Comparison of ENCODE assay signal across 8 mouse cellular contexts in genomic region chr6:52221337-52221992, GRCm38 (mm10). TPM values are rescaled to one million over a fixed set of nuclear protein-coding genes. Genes with fewer than 3 reads are reported as not detected.
A peak's percentile ranks its signal among the peaks of the same experiment; 100 is the strongest.
DNase-seq lines count a peak whose midpoint lies in the region; ATAC-seq lines count a peak whose summit lies in the region.

Gene Hoxa7, minus strand, starts transcription at chr6:52221854.

- H3K9ac ChIP-seq in intestine, embryonic 14.5 days (ENCODE audit: low read length) = peak within 1 kb of the TSS; percentile 64

- peaks cover 15% of the 10 kb centered on the region; the same call in 1 of the 2 replicates for H3K4me1 ChIP-seq in intestine, embryonic 14.5 days (replicated peaks; ENCODE audit: control insufficient read depth, insufficient read depth, low read length)

- peak; percentile 45 for ATAC-seq in intestine, embryonic 14.5 days (replicated peaks; ENCODE audit: low FRiP score, low TSS enrichment, low read depth)
- ATAC-seq in megakaryocyte progenitor cell, adult 5-6 weeks (replicated peaks; ENCODE audit: poor library complexity) = peak; percentile 70

- WGBS in intestine, embryonic 14.5 days = 2% methylated on average over 46 of the region's 46 CpGs

- peak within 1 kb of the TSS; percentile 59 for H3K4me3 ChIP-seq in intestine, embryonic 14.5 days (ENCODE audit: low read depth, low read length)

- no peaks in the 10 kb centered on the region for H3K9me3 ChIP-seq in intestine, embryonic 14.5 days (ENCODE audit: control insufficient read depth, low read length)

- no peaks in the 10 kb centered on the region for H3K36me3 ChIP-seq in intestine, embryonic 14.5 days (ENCODE audit: control insufficient read depth, insufficient read depth, low read length)

- H3K27me3 ChIP-seq in intestine, embryonic 14.5 days (replicated peaks; ENCODE audit: control insufficient read depth, insufficient read depth, low read length) = peaks cover 95% of the 10 kb centered on the region

- peak within 1 kb of the TSS; percentile 84 for H3K27ac ChIP-seq in intestine, embryonic 14.5 days (ENCODE audit: low read depth)

- peak; percentile 90 to 97 for DNase-seq in adrenal gland, adult (ENCODE audit: inconsistent age in 2 of 2, low spot score in 1 of 2)
- peak; percentile 93 for DNase-seq in embryo, embryonic 11 days
- DNase-seq in gastrocnemius, postnatal 25 days = peak; percentile 88
- peak; percentile 98 for DNase-seq in intestine, embryonic 14.5 days (ENCODE audit: low spot score)
- peak; percentile 65 to 80 for DNase-seq in left cerebral cortex, postnatal 10 days (ENCODE audit: extremely low spot score in 1 of 2, low spot score in 2 of 2)
- peak; percentile 81 to 82 for DNase-seq in right cerebral cortex, postnatal 10 days (ENCODE audit: low spot score in 2 of 2)
- peak; percentile 94 for DNase-seq in urinary bladder, postnatal 14 days (ENCODE audit: low spot score)

- intact Hi-C loops in left cerebral cortex, postnatal 10 days (cut with DNase I) = loop anchor here (2.0 to 10.0 kb wide), 3 partner anchors 349 to 1407 kb away; no protein-coding TSS in a partner anchor

- peak within 1 kb of the TSS; percentile 96 for H3K4me2 ChIP-seq in intestine, embryonic 14.5 days (ENCODE audit: low read length)

RNA-seq across cellular contexts. Expression of gene Hoxa7, which starts in this region (rescaled TPM):
- 1 to 10 TPM; 4.7 to 5.5 TPM for total RNA-seq in gastrocnemius, postnatal 25 days (2021)
- 9.2 and 10.1 TPM in 2 replicates for polyA plus RNA-seq in intestine, embryonic 14.5 days (2014; fragmentation: Nextera tagmentation; extraction: Ambion mirVana)
- not detected for total RNA-seq in left cerebral cortex, postnatal 10 days (2021)
- total RNA-seq in megakaryocyte progenitor cell, adult 5-6 weeks (2015) = 11.4 and 15.7 TPM in 2 replicates
- total RNA-seq in megakaryocyte progenitor cell, adult 5-6 weeks (2017) = 5.5 and 8.2 TPM in 2 replicates

Comparison
In these comparisons a context has a peak if more than half of its experiments do, and no peak if none do; other contexts are left out.
1. Peak in every context shown above with its lines: DNase-seq, ATAC-seq, H3K4me3 ChIP-seq and H3K27ac ChIP-seq.
2. RNA of gene Hoxa7 (total RNA-seq): 5.5 to 15.7 TPM in megakaryocyte progenitor cell, adult 5-6 weeks and 4.7 to 5.5 TPM in gastrocnemius, postnatal 25 days; not detected in left cerebral cortex, postnatal 10 days; every median in the first group is over 4 times any median in the second.
3. Peak in DNase-seq in left cerebral cortex, postnatal 10 days; RNA of the gene not detected or under 1 TPM.